Mouse (Mus musculus): ENCODE measurements around the gene Tbx6.

Gene Tbx6

DNA sequence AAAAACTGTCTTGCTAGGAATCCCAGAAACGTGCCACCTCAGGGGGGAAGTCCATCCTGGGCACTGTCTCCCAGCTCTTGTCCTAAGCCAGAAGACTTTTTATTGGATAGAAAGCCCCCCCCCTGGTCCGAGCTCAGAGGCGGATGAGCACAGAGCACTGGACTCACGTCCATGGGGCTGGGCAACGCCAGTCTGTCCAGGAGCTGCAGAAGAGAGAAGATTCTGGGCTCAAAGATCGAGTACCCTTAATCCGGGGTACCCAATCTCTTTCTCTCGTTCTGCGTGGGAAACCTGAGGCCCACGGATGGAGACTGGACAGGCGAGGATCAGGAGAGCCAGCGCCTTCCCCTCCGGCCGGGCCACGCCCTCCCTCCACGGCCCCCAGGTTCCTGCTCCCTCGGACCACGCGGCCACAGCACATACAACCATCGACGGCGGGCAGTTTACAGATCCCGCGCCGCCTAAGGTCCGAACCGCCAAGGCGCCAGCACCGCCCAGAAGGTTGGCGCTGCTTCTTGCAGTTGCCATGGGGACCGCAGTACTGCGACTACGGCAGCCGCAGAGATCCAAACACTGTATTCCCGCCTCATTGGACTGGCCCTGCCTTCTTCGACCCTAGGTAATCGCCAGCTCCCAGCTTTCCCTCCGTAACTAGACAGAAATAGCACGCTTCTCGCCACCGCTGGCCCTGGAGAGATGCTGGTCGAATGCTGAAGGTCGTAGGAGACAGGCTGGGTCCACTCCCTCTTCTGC lies 27.6 kb downstream of the Tbx6 start:
- 0 out of 2 replicates have a peak, but pooled peaks cover under 1% of the 10 kb centered on the region for H3K27me3 ChIP-seq (ENCODE audit: insufficient read depth, low read length)
- H3K4me3 ChIP-seq (replicated peaks; ENCODE audit: low read length): peak overlapping the region; percentile 89
- TF ChIP-seq NANOG (IDR thresholded peaks at IDR 0.05; ENCODE audit: borderline replicate concordance, low read length): no peak
- peaks cover 35% of the 10 kb centered on the region for H3K36me3 ChIP-seq (ENCODE audit: insufficient read depth, low read length)
- H3K4me1 ChIP-seq (replicated peaks; ENCODE audit: low read depth, low read length): peaks cover 53% of the 10 kb centered on the region
- no peaks in the 10 kb centered on the region for H3K9me3 ChIP-seq (ENCODE audit: low read length)

DNA sequence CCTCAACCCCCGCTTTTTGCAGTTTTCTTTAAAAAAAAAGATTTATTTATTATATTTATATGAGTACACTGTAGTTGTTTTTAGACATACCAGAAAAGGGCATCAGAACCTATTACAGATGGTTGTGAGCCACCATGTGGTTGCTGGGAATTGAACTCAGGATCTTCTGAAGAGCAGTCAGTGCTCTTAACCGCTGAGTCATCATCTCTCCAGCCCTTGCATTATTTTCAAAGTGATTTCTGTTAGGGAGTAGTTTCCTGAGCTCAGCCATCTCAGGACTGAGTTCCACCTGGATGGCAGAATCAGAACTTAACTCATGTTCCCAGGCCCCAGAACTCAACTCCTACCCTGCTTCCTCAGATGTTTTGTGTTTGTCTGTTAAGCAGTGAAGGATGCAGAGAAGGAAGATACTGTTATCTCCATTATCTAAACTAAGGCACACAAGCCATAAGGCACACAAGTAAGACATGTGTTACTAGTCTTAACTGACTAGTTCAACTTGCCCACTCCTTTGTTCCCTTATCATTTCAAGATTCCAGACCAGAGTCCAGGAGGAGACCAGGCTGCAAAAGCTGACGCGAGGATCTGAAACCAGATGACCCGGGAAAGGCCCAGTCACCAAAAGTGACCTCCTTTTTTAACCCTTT lies 28.6 kb downstream of the Tbx6 start:
- TF ChIP-seq CTCF (conservative IDR thresholded peaks at IDR 0.05; ENCODE audit: low read length): no peak
- no peak for TF ChIP-seq NANOG (IDR thresholded peaks at IDR 0.05; ENCODE audit: borderline replicate concordance, low read length)
- TF ChIP-seq POU5F1 (IDR thresholded peaks at IDR 0.05; ENCODE audit: borderline replicate concordance, low read length): no peak
- Histone ChIP-seq H3K4me3 (replicated peaks; ENCODE audit: low read length) (peak overlapping the region; percentile 89), H3K9me3 (ENCODE audit: low read length) (no peaks in the 10 kb centered on the region), H3K4me1 (replicated peaks; ENCODE audit: low read depth, low read length) (peaks cover 62% of the 10 kb centered on the region), H3K36me3 (ENCODE audit: insufficient read depth, low read length) (peaks cover 25% of the 10 kb centered on the region), H3K27me3 (ENCODE audit: insufficient read depth, low read length) (0 out of 2 replicates have a peak, but pooled peaks cover 3% of the 10 kb centered on the region)

DNA sequence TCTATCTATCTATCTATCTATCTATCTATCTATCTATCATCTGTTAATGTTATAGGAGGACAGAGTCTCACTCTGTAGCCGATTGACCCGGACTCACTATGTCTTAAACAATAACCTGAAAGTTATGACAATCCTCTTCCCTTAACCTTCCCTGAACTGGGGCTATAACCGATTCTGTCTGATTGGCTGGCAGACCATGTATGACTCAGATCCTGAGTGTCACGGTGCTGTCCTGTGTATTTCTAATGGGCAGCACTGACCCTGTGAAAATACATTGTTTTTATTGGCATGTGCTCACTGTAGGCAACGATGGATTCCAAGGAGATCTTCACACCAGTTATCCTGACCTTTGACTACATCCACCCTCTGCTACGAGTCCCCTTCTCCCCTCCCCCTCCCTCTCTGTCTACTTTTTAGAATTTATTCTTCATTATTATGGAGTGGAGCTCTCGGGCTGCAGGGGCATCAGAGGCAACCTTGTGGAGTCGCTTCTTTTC lies 34.5 kb downstream of the Tbx6 start:
- Histone ChIP-seq H3K27me3 (ENCODE audit: insufficient read depth, low read length) (0 out of 2 replicates have a peak, but pooled peaks cover 3% of the 10 kb centered on the region), H3K9me3 (ENCODE audit: low read length) (peaks cover 4% of the 10 kb centered on the region), H3K36me3 (ENCODE audit: insufficient read depth, low read length) (no peaks in the 10 kb centered on the region), H3K4me3 (replicated peaks; ENCODE audit: low read length) (no peak overlapping the region), H3K4me1 (replicated peaks; ENCODE audit: low read depth, low read length) (peaks cover 46% of the 10 kb centered on the region)
- no peak for TF ChIP-seq CTCF (conservative IDR thresholded peaks at IDR 0.05; ENCODE audit: low read length)
- TF ChIP-seq POU5F1 (IDR thresholded peaks at IDR 0.05; ENCODE audit: borderline replicate concordance, low read length): no peak
- no peak for TF ChIP-seq NANOG (IDR thresholded peaks at IDR 0.05; ENCODE audit: borderline replicate concordance, low read length)

DNA sequence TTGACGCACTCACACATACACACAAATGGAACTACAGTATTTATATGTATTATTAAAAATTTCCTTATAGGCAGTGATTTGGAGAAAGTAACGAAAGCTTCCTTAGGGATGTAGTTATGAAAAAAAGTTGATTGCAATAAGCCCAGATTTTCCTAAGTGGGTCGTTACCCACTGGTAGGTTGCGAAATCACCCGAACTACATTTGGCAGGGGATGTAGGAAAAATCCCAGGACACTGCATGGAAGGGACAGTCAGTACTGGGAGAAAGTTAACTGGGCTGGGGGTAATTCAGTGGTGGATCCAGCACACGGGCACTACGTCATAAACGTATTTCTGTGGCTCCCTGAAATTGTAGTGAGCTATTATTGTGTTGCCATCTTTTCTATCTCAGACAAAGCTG lies 35.2 kb downstream of the Tbx6 start:
- no peaks in the 10 kb centered on the region for H3K36me3 ChIP-seq (ENCODE audit: insufficient read depth, low read length)
- TF ChIP-seq NANOG (IDR thresholded peaks at IDR 0.05; ENCODE audit: borderline replicate concordance, low read length) (no peak), POU5F1 (IDR thresholded peaks at IDR 0.05; ENCODE audit: borderline replicate concordance, low read length) (no peak), CTCF (conservative IDR thresholded peaks at IDR 0.05; ENCODE audit: low read length) (no peak)
- peaks cover 4% of the 10 kb centered on the region for H3K9me3 ChIP-seq (ENCODE audit: low read length)
- 0 out of 2 replicates have a peak, but pooled peaks cover 3% of the 10 kb centered on the region for H3K27me3 ChIP-seq (ENCODE audit: insufficient read depth, low read length)
- H3K4me1 ChIP-seq (replicated peaks; ENCODE audit: low read depth, low read length): peaks cover 41% of the 10 kb centered on the region
- no peak overlapping the region for H3K4me3 ChIP-seq (replicated peaks; ENCODE audit: low read length)

DNA sequence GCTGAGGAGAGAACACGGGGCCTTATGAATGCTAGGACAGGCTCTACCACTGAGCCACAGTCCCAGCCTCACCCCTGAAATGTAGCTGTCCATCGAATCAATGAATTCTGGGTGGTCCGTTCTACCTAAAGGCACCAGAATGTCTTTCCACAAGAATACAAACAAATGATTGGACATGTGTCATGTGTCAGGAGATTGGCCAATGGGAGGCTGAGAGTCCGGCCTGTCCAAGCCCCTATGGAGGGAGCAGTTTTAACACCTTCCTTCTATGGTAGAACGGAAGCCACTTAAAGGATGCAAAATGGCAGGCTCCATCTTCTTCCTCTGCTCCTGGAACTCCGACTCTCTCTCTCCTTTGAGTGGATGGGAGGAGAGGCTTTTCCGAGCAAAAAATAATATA lies 36.3 kb downstream of the Tbx6 start:
- no peak for TF ChIP-seq NANOG (IDR thresholded peaks at IDR 0.05; ENCODE audit: borderline replicate concordance, low read length)
- TF ChIP-seq CTCF (conservative IDR thresholded peaks at IDR 0.05; ENCODE audit: low read length): no peak
- no peak for TF ChIP-seq POU5F1 (IDR thresholded peaks at IDR 0.05; ENCODE audit: borderline replicate concordance, low read length)
- Histone ChIP-seq H3K9me3 (ENCODE audit: low read length) (peaks cover 4% of the 10 kb centered on the region), H3K36me3 (ENCODE audit: insufficient read depth, low read length) (no peaks in the 10 kb centered on the region)

DNA sequence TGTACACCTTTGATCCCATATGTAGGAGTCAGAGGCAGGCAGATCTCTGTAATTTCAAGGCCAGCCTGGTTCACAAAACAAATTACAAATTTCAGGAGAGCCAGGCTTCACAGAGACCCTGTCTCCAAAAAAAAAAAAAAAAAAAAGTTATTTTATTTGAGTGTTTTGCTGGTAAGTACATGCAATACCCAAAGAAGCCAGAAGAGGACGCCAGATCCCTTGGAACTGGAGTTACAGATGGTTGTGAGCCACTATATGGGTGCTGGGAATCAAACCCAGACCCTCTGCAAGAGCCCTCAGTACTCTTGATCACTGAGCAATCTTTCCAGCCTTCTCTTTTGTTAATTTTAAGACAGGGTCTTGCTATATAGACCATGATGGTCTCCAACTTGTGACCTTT lies 37.5 kb downstream of the Tbx6 start:
- TF ChIP-seq NANOG (IDR thresholded peaks at IDR 0.05; ENCODE audit: borderline replicate concordance, low read length) (no peak), CTCF (conservative IDR thresholded peaks at IDR 0.05; ENCODE audit: low read length) (peak; percentile 90)
- Histone ChIP-seq H3K4me1 (replicated peaks; ENCODE audit: low read depth, low read length) (peaks cover 43% of the 10 kb centered on the region), H3K36me3 (ENCODE audit: insufficient read depth, low read length) (no peaks in the 10 kb centered on the region), H3K4me3 (replicated peaks; ENCODE audit: low read length) (no peak overlapping the region), H3K27me3 (ENCODE audit: insufficient read depth, low read length) (peaks cover 18% of the 10 kb centered on the region), H3K9me3 (ENCODE audit: low read length) (peaks cover 4% of the 10 kb centered on the region)

More for the DNA sequence above, 36.3 kb downstream of the Tbx6 start:
- no peak overlapping the region for H3K4me3 ChIP-seq (replicated peaks; ENCODE audit: low read length)
- H3K27me3 ChIP-seq (ENCODE audit: insufficient read depth, low read length): peaks cover 8% of the 10 kb centered on the region; the same call in 1 of the 2 replicates
- H3K4me1 ChIP-seq (replicated peaks; ENCODE audit: low read depth, low read length): peaks cover 46% of the 10 kb centered on the region

DNA sequence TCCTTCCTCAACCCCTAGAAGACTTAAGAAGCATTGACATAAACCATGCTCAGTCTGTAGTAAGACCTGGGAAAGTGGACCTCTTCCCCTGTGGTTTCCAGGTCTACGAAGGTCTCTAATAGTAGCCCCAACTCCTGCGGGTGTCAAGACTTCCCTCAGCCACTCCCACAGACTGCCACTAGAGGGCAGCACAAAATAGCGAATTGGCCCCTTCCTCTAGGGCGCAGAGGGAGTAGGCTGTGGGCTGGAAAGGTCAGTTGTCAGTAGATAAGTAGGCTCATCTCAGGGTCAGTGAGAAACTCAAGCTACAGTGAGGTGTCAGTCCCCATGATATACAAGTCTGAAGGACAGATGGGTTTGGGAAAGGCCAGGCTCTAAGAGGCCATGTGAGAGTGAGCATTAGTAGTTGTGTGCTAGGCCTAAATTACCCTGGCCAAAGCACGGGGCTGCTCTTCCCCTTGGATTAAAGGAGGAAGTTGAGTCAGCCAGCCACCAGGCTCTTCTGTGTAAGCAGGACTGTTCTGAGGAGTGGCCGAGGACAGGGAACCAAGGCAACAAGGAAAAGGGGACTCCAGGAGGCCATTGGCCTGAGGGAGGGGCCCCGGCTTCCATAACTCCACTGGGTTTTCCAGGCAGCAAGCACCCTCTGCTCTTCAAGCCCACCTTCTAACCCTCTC lies 40.7 kb downstream of the Tbx6 start:
- TF ChIP-seq CTCF (conservative IDR thresholded peaks at IDR 0.05; ENCODE audit: low read length) (peak; percentile 99), POU5F1 (IDR thresholded peaks at IDR 0.05; ENCODE audit: borderline replicate concordance, low read length) (no peak)
- H3K27me3 ChIP-seq (ENCODE audit: insufficient read depth, low read length): peaks cover 31% of the 10 kb centered on the region
- peaks cover 46% of the 10 kb centered on the region for H3K4me1 ChIP-seq (replicated peaks; ENCODE audit: low read depth, low read length)
- H3K4me3 ChIP-seq (replicated peaks; ENCODE audit: low read length): peak overlapping the region; percentile 23; the same call in 1 of the 2 replicates
- no peaks in the 10 kb centered on the region for H3K36me3 ChIP-seq (ENCODE audit: insufficient read depth, low read length)
- peaks cover 4% of the 10 kb centered on the region for H3K9me3 ChIP-seq (ENCODE audit: low read length)

DNA sequence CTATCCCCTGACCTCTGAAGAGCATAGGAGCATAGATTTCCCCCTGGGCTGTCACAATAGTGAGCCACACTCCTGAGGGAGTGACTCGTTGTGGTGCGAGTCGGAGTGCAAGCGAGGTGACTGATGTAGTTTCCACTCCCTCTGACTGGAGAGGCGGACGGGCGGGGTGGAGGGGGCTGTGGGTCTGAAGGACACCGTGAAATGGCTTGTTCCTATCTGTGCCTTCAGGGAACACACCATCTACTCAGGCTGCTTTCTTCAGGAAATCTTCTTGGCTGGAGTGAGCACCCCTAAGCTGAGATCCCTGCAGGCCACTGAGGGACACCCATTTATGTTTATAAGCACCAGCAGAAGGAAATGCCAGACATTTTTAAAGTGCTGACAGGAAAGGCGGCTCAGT lies 41.5 kb downstream of the Tbx6 start:
- H3K27me3 ChIP-seq (ENCODE audit: insufficient read depth, low read length): peaks cover 33% of the 10 kb centered on the region
- TF ChIP-seq POU5F1 (IDR thresholded peaks at IDR 0.05; ENCODE audit: borderline replicate concordance, low read length) (no peak), NANOG (IDR thresholded peaks at IDR 0.05; ENCODE audit: borderline replicate concordance, low read length) (no peak), CTCF (conservative IDR thresholded peaks at IDR 0.05; ENCODE audit: low read length) (no peak)
- peak overlapping the region; percentile 61 for H3K4me3 ChIP-seq (replicated peaks; ENCODE audit: low read length)
- peaks cover 4% of the 10 kb centered on the region for H3K9me3 ChIP-seq (ENCODE audit: low read length)
- H3K36me3 ChIP-seq (ENCODE audit: insufficient read depth, low read length): no peaks in the 10 kb centered on the region
- H3K4me1 ChIP-seq (replicated peaks; ENCODE audit: low read depth, low read length): peaks cover 40% of the 10 kb centered on the region

All from E14TG2a.4 (cell line).